Comparison of ENCODE assay signal across 9 mouse cellular contexts in the genomic region with DNA sequence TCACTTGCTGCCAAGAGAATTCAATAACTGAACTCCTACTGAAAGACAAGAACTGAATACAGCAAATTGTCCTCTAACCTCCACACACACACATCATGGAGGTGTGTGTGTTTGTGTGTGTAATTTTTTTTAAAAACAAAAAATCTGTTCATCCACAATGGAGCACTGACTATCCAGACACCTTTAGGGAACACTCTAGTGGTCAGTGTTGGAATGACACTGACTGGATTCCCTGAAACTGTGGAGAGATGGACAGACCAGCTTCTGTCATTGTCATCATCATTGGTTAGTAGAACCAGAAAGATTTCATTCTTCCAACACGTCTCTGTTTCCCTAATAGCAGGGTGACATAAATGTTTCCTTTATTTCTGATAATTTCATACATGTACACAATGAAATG. TPM values are rescaled to one million over a fixed set of nuclear protein-coding genes. Genes with fewer than 3 reads are reported as not detected.
DNase-seq lines count a peak whose midpoint lies in the region; ATAC-seq and TF ChIP-seq lines count a peak whose summit lies in the region.
"Had no signal": no experiment of that assay in that cellular context is flagged by ENCODE, and none has a peak within 500 bp of the region (broad histone marks: within the 10 kb centered on the region; RNA-seq: fewer than 3 reads in every experiment).

No protein-coding gene starts in this region.

- no peak overlapping the region for H3K9ac ChIP-seq in heart, embryonic 12.5 days
- H3K9ac ChIP-seq in lung, postnatal 0 days (replicated peaks; ENCODE audit: low read depth) = no peak overlapping the region
- H3K9ac ChIP-seq in midbrain, embryonic 14.5 days (replicated peaks; ENCODE audit: low read length) = no peak overlapping the region
- H3K9ac ChIP-seq: heart, embryonic 15.5 days had no signal

- no peak for TF ChIP-seq EP300 in lung, postnatal 0 days (IDR thresholded peaks at IDR 0.05)

- H3K4me2 ChIP-seq in heart, embryonic 12.5 days = no peak overlapping the region
- H3K4me2 ChIP-seq in lung, postnatal 0 days (replicated peaks; ENCODE audit: low read depth, low read length) = no peak overlapping the region
- H3K4me2 ChIP-seq in midbrain, embryonic 14.5 days (ENCODE audit: low read length) = no peak overlapping the region
- H3K4me2 ChIP-seq: heart, embryonic 15.5 days had no signal

- H3K27me3 ChIP-seq in heart, embryonic 12.5 days (replicated peaks) = no peaks in the 10 kb centered on the region
- H3K27me3 ChIP-seq in lung, postnatal 0 days (replicated peaks; ENCODE audit: insufficient read depth, low read length) = no peaks in the 10 kb centered on the region
- H3K27me3 ChIP-seq in midbrain, embryonic 14.5 days (ENCODE audit: control insufficient read depth, insufficient read depth, low read length) = no peaks in the 10 kb centered on the region
- H3K27me3 ChIP-seq: heart, embryonic 15.5 days had no signal

- H3K27ac ChIP-seq in heart, embryonic 12.5 days (ENCODE audit: poor library complexity, severe bottlenecking) = no peak overlapping the region
- no peak overlapping the region for H3K27ac ChIP-seq in lung, postnatal 0 days (ENCODE audit: low read length)
- no peak overlapping the region for H3K27ac ChIP-seq in midbrain, embryonic 14.5 days (replicated peaks; ENCODE audit: low read depth, low read length)
- H3K27ac ChIP-seq: heart, embryonic 15.5 days had no signal

- ATAC-seq in heart, embryonic 12.5 days (ENCODE audit: insufficient number of reproducible peaks, low FRiP score) = no peak
- no peak for ATAC-seq in lung, postnatal 0 days
- no peak for ATAC-seq in midbrain, embryonic 14.5 days (ENCODE audit: low FRiP score, low TSS enrichment)

- 68% methylated on average over 1 of the region's 1 CpGs for WGBS in heart, embryonic 12.5 days
- 69% methylated on average over 1 of the region's 1 CpGs for WGBS in lung, postnatal 0 days
- 55% methylated on average over 1 of the region's 1 CpGs for WGBS in lung, adult 2 months
- 71% methylated on average over 1 of the region's 1 CpGs for WGBS in midbrain, embryonic 14.5 days

- DNase-seq in heart, adult 18-20 months = peak; percentile 23 to 55
- DNase-seq in lung, postnatal 0 days (ENCODE audit: low spot score) = peak; percentile 37
- no peak for DNase-seq in lung, adult 2 months
- DNase-seq in brain, adult 2 months (ENCODE audit: low read depth, low spot score) = peak; percentile 46
- DNase-seq in midbrain, embryonic 14.5 days = peak; percentile 63
- DNase-seq in spleen, postnatal 36 days (ENCODE audit: low spot score in 2 of 2) = no peak
- DNase-seq in spleen, postnatal 14 days (ENCODE audit: low spot score in 2 of 2) = no peak

- TF ChIP-seq CTCF in lung, postnatal 0 days (IDR thresholded peaks at IDR 0.05) = peak; percentile 82
- TF ChIP-seq CTCF in lung, adult 2 months (IDR thresholded peaks at IDR 0.05; ENCODE audit: insufficient read depth, low read length) = no peak

- no peaks in the 10 kb centered on the region for H3K9me3 ChIP-seq in heart, embryonic 12.5 days (replicated peaks)
- H3K9me3 ChIP-seq in lung, postnatal 0 days (ENCODE audit: low read length) = no peaks in the 10 kb centered on the region
- no peaks in the 10 kb centered on the region for H3K9me3 ChIP-seq in midbrain, embryonic 14.5 days (ENCODE audit: control insufficient read depth, low read length)
- H3K9me3 ChIP-seq: heart, embryonic 15.5 days had no signal

- TF ChIP-seq POLR2A in lung, adult 2 months (IDR thresholded peaks at IDR 0.05; ENCODE audit: borderline replicate concordance, extremely low read depth, low read depth, low read length) = no peak

- peaks cover 28% of the 10 kb centered on the region for H3K36me3 ChIP-seq in heart, embryonic 12.5 days
- H3K36me3 ChIP-seq in lung, postnatal 0 days (ENCODE audit: insufficient read depth, low read length) = no peaks in the 10 kb centered on the region
- H3K36me3 ChIP-seq in midbrain, embryonic 14.5 days (ENCODE audit: control insufficient read depth, insufficient read depth, low read length) = peaks cover 24% of the 10 kb centered on the region

- H3K4me1 ChIP-seq in heart, embryonic 12.5 days (replicated peaks) = no peaks in the 10 kb centered on the region
- no peaks in the 10 kb centered on the region for H3K4me1 ChIP-seq in lung, postnatal 0 days (ENCODE audit: insufficient read depth, low read depth, low read length)
- no peaks in the 10 kb centered on the region for H3K4me1 ChIP-seq in lung, adult 2 months (ENCODE audit: control insufficient read depth, insufficient read depth, low read length)
- no peaks in the 10 kb centered on the region for H3K4me1 ChIP-seq in midbrain, embryonic 14.5 days (ENCODE audit: control insufficient read depth, insufficient read depth, low read length)
- H3K4me1 ChIP-seq: heart, embryonic 15.5 days had no signal

- no peak overlapping the region for H3K4me3 ChIP-seq in heart, embryonic 12.5 days
- no peak overlapping the region for H3K4me3 ChIP-seq in lung, postnatal 0 days (ENCODE audit: low read depth, low read length)
- no peak overlapping the region for H3K4me3 ChIP-seq in lung, adult 2 months (replicated peaks; ENCODE audit: extremely low read depth, low read depth, low read length)
- no peak overlapping the region for H3K4me3 ChIP-seq in midbrain, embryonic 14.5 days (replicated peaks; ENCODE audit: low read depth, low read length)
- H3K4me3 ChIP-seq: heart, embryonic 15.5 days had no signal

RNA-seq across cellular contexts. Expression of gene Zfp961, which starts 21.1 kb away (rescaled TPM):
- total RNA-seq in heart, adult 18-20 months (2021) = 1 to 10 TPM; 5.7 to 8.2 TPM
- polyA plus RNA-seq in heart, embryonic 12.5 days (2016; fragmentation: Nextera tagmentation; extraction: Ambion mirVana) = 14.6 and 14.9 TPM in 2 replicates
- 12.3 and 12.8 TPM in 2 replicates for polyA plus RNA-seq in lung, postnatal 0 days (2015; fragmentation: Nextera tagmentation; extraction: Ambion mirVana)
- 3.0 and 5.2 TPM in 2 replicates for polyA plus RNA-seq in lung, adult 2 months (2012; rRNA removed)
- polyA plus RNA-seq in midbrain, embryonic 14.5 days (2014; fragmentation: Nextera tagmentation; extraction: Ambion mirVana) = 16.8 and 23.3 TPM in 2 replicates

RNA-seq across cellular contexts. Expression of gene Cyp4f18, which starts 37.5 kb away (rescaled TPM):
- 1 to 10 TPM in 1 of 2 experiments, under 1 TPM in 1; 0.69 to 2.7 TPM for total RNA-seq in heart, adult 18-20 months (2021)
- 0.18 and 0.32 TPM in 2 replicates for polyA plus RNA-seq in heart, embryonic 12.5 days (2016; fragmentation: Nextera tagmentation; extraction: Ambion mirVana)
- 9.4 and 11.2 TPM in 2 replicates for polyA plus RNA-seq in lung, postnatal 0 days (2015; fragmentation: Nextera tagmentation; extraction: Ambion mirVana)
- 18.2 and 26.4 TPM in 2 replicates for polyA plus RNA-seq in lung, adult 2 months (2012; rRNA removed)
- 0.55 and 0.97 TPM in 2 replicates for polyA plus RNA-seq in midbrain, embryonic 14.5 days (2014; fragmentation: Nextera tagmentation; extraction: Ambion mirVana)

Comparison
In these comparisons a context has a peak if more than half of its experiments do, and no peak if none do; other contexts are left out.
1. DNase-seq: peak in heart, adult 18-20 months (2 of 2), lung, postnatal 0 days (single experiment), brain, adult 2 months (single experiment) and midbrain, embryonic 14.5 days (single experiment); none in lung, adult 2 months (single experiment), spleen, postnatal 36 days (0 of 2) and spleen, postnatal 14 days (0 of 2).